Mouse (Mus musculus) ovary, postnatal 14 days (tissue): ENCODE results near the gene Rgs14.

ENCODE experiments used
- DNase-seq: peaks from one replicate; pipeline ENCODE4 v3.0.0; 2022; ENCODE audit warnings: low spot score

Rgs14 gene

DNA sequence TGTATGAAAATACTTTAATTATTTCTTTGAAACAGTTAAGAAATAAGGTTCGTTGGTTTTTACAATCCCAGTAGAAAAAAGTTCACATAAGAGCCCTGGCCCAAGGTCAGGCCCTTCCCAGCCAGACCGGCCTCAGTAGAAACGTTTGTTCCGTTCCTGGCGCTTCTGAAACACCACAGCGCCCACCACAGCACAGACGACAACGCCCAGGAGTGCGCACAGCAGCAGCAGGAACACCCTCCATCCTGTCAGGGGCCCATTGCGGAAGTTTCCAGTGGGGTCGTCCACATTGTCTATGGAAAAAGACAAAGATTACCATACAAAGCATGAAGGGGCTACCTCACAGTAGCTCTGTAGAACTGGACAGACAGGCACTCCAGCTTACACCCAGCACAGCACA lies 22.8 kb upstream of the Rgs14 start:
- DNase-seq: no peak

- no peak for DNase-seq
Measured at GRCm38 (mm10) chr13:55361145-55361544, 8.4 kb upstream of the Rgs14 start.

DNA sequence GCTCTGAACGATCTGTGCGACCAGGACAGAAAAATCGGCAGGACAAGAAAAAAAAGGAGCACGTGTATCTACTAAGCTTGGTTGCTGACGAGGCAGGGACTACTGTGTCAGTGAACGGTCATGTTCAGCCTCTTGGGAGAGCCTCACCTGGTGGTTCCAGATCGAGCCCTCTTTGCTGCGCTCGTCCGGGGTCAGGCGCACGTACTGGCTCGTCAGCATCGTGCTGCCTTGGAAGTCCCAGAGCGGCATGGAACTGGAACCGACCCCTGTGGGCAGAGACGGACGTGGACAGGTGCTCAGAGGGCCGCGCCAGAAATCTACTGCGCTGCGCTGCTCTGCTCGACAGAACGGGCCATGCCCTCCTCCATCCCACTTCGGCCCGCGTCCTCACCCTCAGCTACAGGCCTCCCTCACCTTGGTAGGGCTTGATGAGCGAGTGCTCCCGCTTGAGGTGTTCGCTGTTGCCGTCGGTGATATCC lies 7.5 kb upstream of the Rgs14 start:
- no peak for DNase-seq

DNA sequence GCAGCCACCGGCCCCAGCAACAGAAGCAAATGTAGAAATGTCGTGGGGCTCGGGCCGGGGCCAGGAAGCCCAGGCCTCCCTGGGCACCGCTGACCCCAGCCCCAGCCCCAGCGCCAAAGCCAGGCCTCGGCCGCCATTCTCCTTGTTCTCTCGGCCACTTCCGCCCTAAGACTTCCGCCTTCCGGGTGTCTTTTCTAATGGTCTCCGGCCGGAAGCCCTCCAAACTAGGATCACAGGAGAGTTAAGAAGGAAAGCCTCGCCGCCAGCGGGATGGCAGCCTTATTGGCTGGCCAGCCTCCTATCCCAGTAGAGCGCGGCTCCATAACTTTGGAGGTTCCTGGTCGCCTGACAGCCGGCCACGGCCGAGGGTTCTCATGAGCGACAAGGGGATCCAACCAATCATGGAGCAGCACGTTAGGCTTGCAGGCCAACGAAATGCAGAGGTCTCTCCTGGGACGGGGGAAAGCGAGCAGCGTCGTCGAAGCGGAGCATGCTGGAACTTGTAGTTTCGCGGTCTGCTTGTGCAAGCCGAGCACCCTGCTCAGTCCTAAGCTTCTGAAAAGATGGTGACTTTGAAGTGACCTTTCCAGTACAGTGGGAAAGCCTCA lies 7.0 kb upstream of the Rgs14 start, which contains the start of gene Lman2:
Gene Lman2 (minus strand): TSS at position 331 of the 608 bp plus-strand sequence.
- peak; percentile 88 for DNase-seq

- no peak for DNase-seq
Measured at GRCm38 (mm10) chr13:55368401-55368800, 1.1 kb upstream of the Rgs14 start.

- DNase-seq: no peak
Measured at GRCm38 (mm10) chr13:55370234-55370633, 702 bp downstream of the Rgs14 start.

GRCm38 (mm10) chr13:55371007-55371681 lies 1.6 kb downstream of the Rgs14 start:
- DNase-seq: no peak

- no peak for DNase-seq
Measured at GRCm38 (mm10) chr13:55371740-55372139, 2.2 kb downstream of the Rgs14 start.

DNA sequence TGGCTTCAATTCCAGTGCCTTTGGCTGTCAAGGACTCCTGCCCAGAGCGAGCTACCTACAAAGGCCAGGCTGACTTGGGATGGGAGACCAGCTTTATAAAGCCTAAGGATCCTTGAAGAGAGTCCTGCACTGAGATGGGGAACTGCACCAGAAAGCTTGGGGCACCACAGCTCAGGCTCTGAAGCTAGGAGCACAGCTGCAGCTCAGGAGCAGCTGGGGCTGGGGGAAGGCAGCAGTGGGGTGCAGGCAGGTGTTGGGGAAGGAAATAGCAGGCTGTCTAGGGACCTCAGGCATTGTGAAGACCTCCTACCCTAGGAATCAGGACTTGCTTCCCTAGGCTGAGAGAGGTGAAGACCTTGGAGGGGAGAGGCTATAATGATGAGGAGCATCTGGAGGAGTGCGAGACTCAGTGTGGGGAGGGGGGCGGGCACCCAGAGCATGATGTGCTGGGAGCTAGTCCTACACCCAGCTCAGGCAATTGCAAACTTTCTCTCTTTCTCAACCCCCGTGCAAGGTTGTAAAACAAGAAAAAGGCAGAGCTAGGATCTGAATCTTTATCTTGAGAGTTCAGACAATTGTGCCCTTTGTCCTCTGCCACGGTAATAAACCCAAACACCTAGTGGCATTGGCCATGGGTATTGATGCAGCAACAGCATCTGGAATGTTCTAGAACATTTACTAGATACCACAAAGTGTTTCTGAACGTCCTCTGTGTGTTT lies 4.8 kb downstream of the Rgs14 start:
- DNase-seq: no peak

- no peak for DNase-seq
Measured at GRCm38 (mm10) chr13:55375877-55376276, 6.3 kb downstream of the Rgs14 start.

DNA sequence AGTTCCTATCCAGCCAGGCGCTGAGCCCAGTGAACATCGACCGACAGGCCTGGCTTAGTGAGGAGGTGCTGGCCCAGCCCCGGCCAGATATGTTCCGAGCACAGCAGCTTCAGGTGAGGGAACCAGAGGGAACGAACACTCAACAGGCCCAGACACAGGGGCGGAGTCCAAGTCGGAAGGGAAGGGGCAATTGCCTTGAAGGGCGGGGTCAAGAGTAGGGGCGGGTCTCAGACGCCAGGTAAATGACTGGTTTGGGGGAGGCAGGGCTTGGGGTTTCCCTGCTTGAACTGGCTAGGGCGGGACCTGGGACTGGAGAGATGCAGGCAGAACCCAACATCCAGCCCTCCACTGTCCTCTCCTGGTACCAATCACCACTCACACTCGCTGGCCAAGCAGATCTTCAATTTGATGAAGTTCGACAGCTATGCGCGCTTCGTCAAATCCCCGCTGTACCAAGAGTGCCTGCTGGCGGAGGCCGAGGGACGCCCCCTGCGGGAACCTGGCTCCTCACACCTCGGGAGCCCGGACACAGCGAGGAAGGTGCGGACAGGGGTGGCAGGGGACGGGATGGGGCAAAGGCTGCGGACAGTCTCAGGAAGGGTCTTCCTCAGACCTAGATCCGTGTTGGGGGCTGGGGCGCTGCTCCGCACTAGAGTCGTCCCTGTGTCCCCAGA lies 9.5 kb downstream of the Rgs14 start:
- no peak for DNase-seq

- no peak for DNase-seq
Measured at GRCm38 (mm10) chr13:55381790-55382189, 12.3 kb downstream of the Rgs14 start.

GRCm38 (mm10) chr13:55390644-55391043 lies 21.1 kb downstream of the Rgs14 start:
- no peak for DNase-seq

DNA sequence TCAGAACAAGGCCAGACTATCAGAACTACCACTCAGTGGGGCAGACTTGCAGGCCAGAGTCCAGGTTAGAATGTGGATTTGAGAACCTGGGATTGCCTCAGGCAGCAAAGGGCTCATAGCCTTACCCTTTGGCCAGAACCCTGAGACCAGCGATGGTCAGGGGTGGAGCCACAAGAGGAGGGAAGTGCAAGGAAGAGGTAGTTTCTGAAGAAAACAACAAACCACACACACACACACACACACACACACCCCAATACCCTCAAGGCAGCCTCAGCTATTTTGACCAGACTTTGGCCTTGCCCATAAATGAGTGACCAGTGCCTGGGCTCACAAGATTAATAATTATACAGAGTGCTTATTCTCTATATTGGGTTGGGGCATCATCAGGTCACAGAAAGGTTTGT lies 22.1 kb downstream of the Rgs14 start:
- DNase-seq: no peak

DNA sequence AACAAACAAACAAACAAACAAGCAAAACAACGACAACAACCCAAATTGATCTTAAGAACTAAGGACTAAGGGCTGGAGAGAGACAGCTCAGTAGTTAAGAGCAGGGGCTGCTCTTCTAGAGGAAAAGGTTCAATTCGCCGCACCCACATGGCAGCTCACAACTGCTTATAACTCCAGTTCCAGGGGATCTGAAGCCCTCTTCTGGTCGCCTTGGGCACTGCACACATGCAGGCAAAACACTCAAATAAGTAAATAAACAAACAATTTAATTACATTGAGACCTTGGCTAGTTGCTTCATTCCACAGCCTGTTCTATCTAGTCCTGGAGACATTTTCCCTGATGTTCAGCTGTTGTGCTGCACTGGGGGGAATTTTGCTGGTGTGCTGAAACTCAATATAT lies 23.4 kb downstream of the Rgs14 start:
- DNase-seq: no peak

DNA sequence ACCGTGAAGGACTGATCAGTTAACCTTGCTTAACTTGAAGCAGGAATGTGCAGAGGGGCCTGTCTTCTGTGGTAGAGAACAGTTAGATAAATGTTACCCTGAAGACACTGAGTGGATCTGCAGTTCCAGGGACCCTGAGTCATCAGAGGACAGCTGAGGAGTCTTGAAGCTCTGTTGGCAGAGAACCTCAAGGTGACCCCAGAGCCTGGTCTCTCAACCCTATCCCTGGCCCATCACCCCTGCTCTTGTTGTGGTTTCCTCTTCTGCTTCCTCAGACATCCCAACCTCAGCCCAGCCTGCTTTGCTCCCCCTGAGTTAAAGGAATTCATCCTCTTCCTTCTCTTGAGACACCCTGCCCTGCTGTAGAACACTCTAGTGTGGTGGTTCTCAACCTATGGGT lies 28.6 kb downstream of the Rgs14 start, which contains the start of gene Slc34a1:
Gene Slc34a1 (plus strand): TSS at position 100 of the 400 bp plus-strand sequence.
- no peak for DNase-seq

DNA sequence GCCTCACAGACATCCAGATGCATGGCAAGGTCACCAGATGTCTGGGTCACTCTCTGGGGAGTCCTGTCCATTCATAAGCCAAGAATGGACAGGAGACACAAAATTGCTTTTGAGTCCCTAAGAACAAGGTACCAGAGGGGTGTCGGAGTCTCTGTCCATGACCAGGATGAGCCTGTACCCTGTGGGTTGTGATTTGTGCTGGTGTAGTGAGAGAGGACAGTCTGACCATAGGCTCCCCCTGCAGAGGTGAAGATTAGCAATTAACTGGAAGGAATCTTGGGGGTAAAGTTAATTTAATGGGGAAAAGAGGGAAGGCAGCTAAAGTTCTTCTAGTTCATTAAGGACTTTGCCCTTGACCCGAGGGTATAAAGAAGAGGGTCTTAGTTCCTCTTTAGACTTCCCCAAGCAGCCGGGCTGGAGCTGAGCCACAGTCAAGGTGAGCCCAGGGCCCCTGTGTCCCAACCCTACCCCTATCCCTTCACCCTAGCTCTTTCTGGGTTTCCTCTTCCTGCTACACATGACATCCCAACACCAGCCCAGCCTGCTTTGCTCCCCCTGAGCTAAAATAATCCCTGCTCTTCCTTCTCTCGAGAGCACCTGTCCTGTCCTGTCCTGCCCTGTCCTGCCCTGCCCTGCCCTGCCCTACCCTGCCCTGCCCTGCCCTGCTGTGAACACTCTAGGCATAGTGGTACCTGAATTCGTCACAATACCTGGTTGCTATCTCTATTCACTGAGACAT lies 29.9 kb downstream of the Rgs14 start:
- DNase-seq: no peak

DNA sequence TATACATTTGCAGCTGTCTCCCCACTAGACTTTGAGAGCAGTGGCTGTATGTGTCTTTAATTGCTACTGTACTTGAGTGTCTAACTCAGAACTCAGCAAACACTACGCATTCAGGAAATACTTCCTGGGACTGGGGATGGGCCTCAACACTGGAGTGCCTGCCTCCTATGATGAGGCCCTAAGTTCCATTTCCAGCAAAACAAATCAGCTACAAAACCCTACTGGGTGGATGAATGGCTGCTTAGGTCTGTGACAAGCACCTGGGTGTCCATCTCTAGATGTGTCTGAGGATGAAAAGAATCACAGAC lies 30.5 kb downstream of the Rgs14 start:
- DNase-seq: no peak

DNA sequence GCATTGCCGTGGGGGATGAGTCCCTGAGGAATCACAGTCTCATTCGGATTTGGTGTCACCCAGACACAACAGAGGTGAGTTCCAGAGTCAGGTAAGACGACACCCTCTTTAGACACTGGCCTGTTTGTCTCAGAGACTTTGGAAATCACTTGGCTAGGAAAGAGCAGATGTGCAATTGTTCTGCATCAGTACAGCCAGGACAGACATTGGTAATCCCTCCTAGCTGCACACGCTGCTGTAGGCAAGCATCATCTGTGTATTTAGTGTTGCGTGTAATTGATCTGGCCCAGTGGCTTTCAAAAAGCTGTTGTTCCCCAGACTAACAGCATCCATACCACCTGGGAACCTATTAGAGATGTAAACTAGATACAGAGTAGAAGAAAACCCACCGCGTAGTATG lies 33.7 kb downstream of the Rgs14 start:
- DNase-seq: no peak

GRCm38 (mm10) chr13:55403935-55404852 lies 34.7 kb downstream of the Rgs14 start:
- DNase-seq: no peak
